Mouse (Mus musculus): ENCODE results near the gene Pkdcc. TPM values are rescaled to one million over a fixed set of nuclear protein-coding genes. Genes with fewer than 3 reads are reported as not detected.

Gene Pkdcc
- polyA plus RNA-seq, 2 experiments = 20.4 to 145 TPM

DNA sequence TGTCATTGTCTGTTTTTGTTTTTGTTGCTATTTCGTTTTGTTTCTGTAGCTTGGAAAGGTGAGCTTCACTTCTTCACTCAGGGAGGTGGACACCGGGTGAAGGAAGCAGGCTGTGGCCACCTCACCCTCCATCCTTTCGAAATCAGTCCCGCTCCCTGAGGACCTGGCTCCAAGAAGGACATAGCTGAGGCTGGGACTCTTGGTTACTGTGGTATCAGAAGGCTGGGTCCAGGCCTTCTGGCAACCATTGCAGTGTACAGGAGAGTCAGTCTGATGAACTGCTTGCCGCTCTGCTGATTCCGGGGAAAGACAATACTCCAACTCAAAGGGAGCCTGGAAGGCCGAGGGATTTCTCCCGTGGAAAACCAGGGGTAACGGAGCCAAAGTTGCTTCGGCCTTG lies 3.9 kb upstream of the Pkdcc start:
- Histone ChIP-seq H3K4me2 (replicated peaks; ENCODE audit: low read depth, low read length, severe bottlenecking) (no peak overlapping the region), H3K27ac (replicated peaks; ENCODE audit: low read depth, low read length) (no peak overlapping the region), H3K4me3 (replicated peaks; ENCODE audit: low read length) (no peak overlapping the region), H3K9me3 (ENCODE audit: control insufficient read depth, low read length) (no peaks in the 10 kb centered on the region), H3K9ac (ENCODE audit: low read depth, low read length, severe bottlenecking) (no peak overlapping the region), H3K27me3 (ENCODE audit: control insufficient read depth, insufficient read depth, low read length) (peaks cover 62% of the 10 kb centered on the region), H3K36me3 (ENCODE audit: control insufficient read depth, insufficient read depth, low read length) (no peaks in the 10 kb centered on the region), H3K4me1 (ENCODE audit: control insufficient read depth, insufficient read depth, low read length) (peaks cover 14% of the 10 kb centered on the region)
- DNase-seq (ENCODE audit: low spot score) (no peak), ATAC-seq (ENCODE audit: low FRiP score, low read depth) (no peak)
- no peak for TF ChIP-seq POLR2A (IDR thresholded peaks at IDR 0.05; ENCODE audit: borderline replicate concordance, extremely low read depth, insufficient read depth, insufficient read length)
- WGBS = 91% methylated on average over 10 of the region's 10 CpGs

DNA sequence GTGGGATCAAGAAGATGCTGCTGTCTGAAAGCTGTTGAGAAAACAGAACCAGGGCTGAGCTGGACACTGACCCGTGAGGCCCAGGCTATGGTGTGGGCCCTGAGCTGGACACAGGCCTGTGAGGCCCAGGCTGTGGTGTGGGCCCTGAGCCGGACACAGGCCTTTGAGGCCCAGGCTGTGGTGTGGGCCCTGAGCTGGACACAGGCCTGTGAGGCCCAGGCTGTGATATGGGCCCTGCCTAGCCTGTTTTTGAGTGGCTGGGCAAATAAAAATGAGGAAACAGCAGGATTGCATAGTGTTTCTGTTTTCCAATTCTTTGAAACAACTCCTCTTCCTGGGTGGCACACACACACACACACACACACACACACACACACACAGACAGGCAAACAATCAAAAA lies 2.7 kb upstream of the Pkdcc start:
- Histone ChIP-seq H3K27ac (replicated peaks; ENCODE audit: low read depth, low read length) (no peak overlapping the region), H3K4me2 (replicated peaks; ENCODE audit: low read depth, low read length, severe bottlenecking) (no peak overlapping the region), H3K9me3 (ENCODE audit: control insufficient read depth, low read length) (no peaks in the 10 kb centered on the region), H3K9ac (ENCODE audit: low read depth, low read length, severe bottlenecking) (no peak overlapping the region), H3K4me3 (replicated peaks; ENCODE audit: low read length) (no peak overlapping the region), H3K4me1 (ENCODE audit: control insufficient read depth, insufficient read depth, low read length) (peaks cover 19% of the 10 kb centered on the region), H3K36me3 (ENCODE audit: control insufficient read depth, insufficient read depth, low read length) (no peaks in the 10 kb centered on the region), H3K27me3 (ENCODE audit: control insufficient read depth, insufficient read depth, low read length) (peaks cover 72% of the 10 kb centered on the region)
- no peak for DNase-seq (ENCODE audit: low spot score)
- ATAC-seq (ENCODE audit: low FRiP score, low read depth) = no peak
- WGBS = 81% methylated on average over 2 of the region's 2 CpGs
- TF ChIP-seq POLR2A (IDR thresholded peaks at IDR 0.05; ENCODE audit: borderline replicate concordance, extremely low read depth, insufficient read depth, insufficient read length) = no peak

DNA sequence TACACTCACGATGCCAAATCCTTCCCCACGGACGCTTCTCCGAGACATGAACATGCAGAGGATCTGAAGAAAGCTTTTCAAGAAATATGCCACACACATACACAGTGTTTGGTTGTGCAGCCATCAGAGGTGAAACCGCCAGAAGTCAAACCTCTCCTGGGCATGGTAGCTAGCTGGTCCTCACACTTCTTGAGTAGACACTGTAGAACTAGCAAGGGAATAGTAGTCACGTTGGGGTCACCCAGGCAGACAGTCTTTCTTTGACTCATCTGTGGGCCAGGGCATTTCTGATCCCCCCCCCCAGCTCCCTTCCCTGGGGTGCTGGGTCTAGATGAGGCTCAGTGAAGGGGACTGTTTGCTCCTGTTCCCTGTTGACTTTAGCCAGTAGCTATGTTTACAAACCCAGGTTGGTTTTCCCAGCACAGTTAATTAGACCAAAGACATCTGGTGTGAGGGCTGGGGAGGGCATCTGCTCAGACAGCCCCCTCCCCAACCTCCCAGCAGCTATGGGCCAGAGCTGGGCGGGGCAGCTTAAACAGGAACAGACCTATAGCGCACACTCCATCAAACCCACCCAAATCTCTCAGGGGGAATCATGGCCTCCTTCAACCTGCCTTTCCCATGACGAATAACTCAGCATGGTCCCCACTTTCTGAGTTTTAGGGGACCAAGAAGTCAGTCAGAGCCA lies 1.7 kb upstream of the Pkdcc start:
- no peak overlapping the region for H3K27ac ChIP-seq (replicated peaks; ENCODE audit: low read depth, low read length)
- no peaks in the 10 kb centered on the region for H3K9me3 ChIP-seq (ENCODE audit: control insufficient read depth, low read length)
- H3K9ac ChIP-seq (ENCODE audit: low read depth, low read length, severe bottlenecking) = peak overlapping the region; percentile 86; the same call in 1 of the 2 replicates
- no peak for ATAC-seq (ENCODE audit: low FRiP score, low read depth)
- DNase-seq (ENCODE audit: low spot score) = no peak
- no peaks in the 10 kb centered on the region for H3K36me3 ChIP-seq (ENCODE audit: control insufficient read depth, insufficient read depth, low read length)
- H3K4me3 ChIP-seq (replicated peaks; ENCODE audit: low read length) = peak overlapping the region; percentile 76; the same call in 1 of the 2 replicates
- no peak for TF ChIP-seq POLR2A (IDR thresholded peaks at IDR 0.05; ENCODE audit: borderline replicate concordance, extremely low read depth, insufficient read depth, insufficient read length)
- 45% methylated on average over 9 of the region's 9 CpGs for WGBS
- H3K4me1 ChIP-seq (ENCODE audit: control insufficient read depth, insufficient read depth, low read length) = peaks cover 25% of the 10 kb centered on the region
- H3K27me3 ChIP-seq (ENCODE audit: control insufficient read depth, insufficient read depth, low read length) = peaks cover 71% of the 10 kb centered on the region
- peak overlapping the region; percentile 92; the same call in 1 of the 2 replicates for H3K4me2 ChIP-seq (replicated peaks; ENCODE audit: low read depth, low read length, severe bottlenecking)

DNA sequence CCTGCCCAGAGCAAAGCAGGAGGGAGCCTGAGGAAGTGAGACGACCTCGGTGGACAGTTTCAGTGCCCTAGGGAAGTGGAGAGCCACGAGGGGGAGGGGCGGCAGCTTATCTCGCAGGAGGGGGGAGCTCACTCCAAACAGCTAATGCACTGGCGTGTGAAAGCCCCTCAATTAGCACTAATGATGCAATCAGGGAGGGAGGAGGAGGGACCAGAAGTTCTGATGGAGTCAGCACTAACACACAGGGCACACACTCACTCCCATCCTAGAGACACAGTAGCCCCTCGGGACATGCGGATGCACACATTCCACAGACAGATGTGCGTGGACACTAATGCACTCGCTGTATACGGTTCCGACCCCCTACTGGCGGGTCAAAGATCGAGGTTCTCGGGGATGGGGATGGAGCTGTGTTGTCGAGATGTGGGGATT lies 915 bp upstream of the Pkdcc start:
- no peak for TF ChIP-seq POLR2A (IDR thresholded peaks at IDR 0.05; ENCODE audit: borderline replicate concordance, extremely low read depth, insufficient read depth, insufficient read length)
- H3K36me3 ChIP-seq (ENCODE audit: control insufficient read depth, insufficient read depth, low read length) = no peaks in the 10 kb centered on the region
- H3K4me2 ChIP-seq (replicated peaks; ENCODE audit: low read depth, low read length, severe bottlenecking) = peak overlapping the region; percentile 92
- peak overlapping the region; percentile 76 for H3K4me3 ChIP-seq (replicated peaks; ENCODE audit: low read length)
- no peak overlapping the region for H3K27ac ChIP-seq (replicated peaks; ENCODE audit: low read depth, low read length)
- WGBS = under 1% methylated on average over 16 of the region's 16 CpGs
- ATAC-seq (ENCODE audit: low FRiP score, low read depth) (no peak), DNase-seq (ENCODE audit: low spot score) (no peak)
- peak overlapping the region; percentile 86 for H3K9ac ChIP-seq (ENCODE audit: low read depth, low read length, severe bottlenecking)
- no peaks in the 10 kb centered on the region for H3K9me3 ChIP-seq (ENCODE audit: control insufficient read depth, low read length)
- H3K27me3 ChIP-seq (ENCODE audit: control insufficient read depth, insufficient read depth, low read length) = peaks cover 69% of the 10 kb centered on the region
- H3K4me1 ChIP-seq (ENCODE audit: control insufficient read depth, insufficient read depth, low read length) = peaks cover 31% of the 10 kb centered on the region

DNA sequence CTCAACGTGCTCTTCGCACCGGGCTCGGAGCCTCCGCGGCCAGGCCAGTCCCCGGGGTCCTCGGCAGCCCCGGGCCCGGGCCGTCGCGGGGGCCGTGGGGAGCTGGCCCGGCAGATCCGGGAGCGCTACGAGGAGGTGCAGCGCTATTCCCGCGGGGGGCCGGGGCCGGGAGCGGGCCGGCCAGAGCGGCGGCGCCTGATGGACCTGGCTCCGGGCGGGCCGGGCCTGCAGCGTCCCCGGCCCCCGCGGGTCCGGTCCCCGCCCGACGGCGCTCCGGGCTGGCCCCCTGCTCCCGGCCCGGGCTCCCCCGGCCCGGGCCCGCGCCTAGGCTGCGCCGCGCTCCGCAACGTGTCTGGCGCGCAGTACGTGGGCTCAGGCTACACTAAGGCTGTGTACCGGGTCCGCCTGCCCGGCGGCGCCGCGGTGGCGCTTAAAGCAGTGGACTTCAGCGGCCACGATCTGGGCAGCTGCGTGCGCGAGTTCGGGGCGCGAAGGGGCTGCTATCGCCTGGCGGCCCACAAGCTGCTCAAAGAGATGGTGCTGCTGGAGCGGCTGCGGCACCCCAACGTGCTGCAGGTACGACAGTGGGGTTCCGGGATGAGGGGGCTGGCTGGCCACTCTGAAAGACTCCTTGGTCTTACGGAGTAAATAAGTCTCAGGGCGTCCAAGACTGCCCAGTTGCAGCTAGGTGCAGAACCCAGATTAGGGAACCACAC lies 595 bp downstream of the Pkdcc start:
- Histone ChIP-seq H3K4me3 (replicated peaks; ENCODE audit: low read length) (peak overlapping the region; percentile 76), H3K27me3 (ENCODE audit: control insufficient read depth, insufficient read depth, low read length) (peaks cover 74% of the 10 kb centered on the region), H3K9me3 (ENCODE audit: control insufficient read depth, low read length) (no peaks in the 10 kb centered on the region), H3K4me2 (replicated peaks; ENCODE audit: low read depth, low read length, severe bottlenecking) (peak overlapping the region; percentile 92), H3K4me1 (ENCODE audit: control insufficient read depth, insufficient read depth, low read length) (peaks cover 38% of the 10 kb centered on the region), H3K27ac (replicated peaks; ENCODE audit: low read depth, low read length) (peak overlapping the region; percentile 63), H3K9ac (ENCODE audit: low read depth, low read length, severe bottlenecking) (peak overlapping the region; percentile 86), H3K36me3 (ENCODE audit: control insufficient read depth, insufficient read depth, low read length) (no peaks in the 10 kb centered on the region)
- ATAC-seq (ENCODE audit: low FRiP score, low read depth) = peak; percentile 3; the same call in 1 of the 2 replicates
- 1% methylated on average over 40 of the region's 80 CpGs for WGBS
- TF ChIP-seq POLR2A (IDR thresholded peaks at IDR 0.05; ENCODE audit: borderline replicate concordance, extremely low read depth, insufficient read depth, insufficient read length) = no peak
- no peak for DNase-seq (ENCODE audit: low spot score)
